Mouse (Mus musculus): ENCODE data around the gene Ss18l1. TPM values are rescaled to one million over a fixed set of nuclear protein-coding genes. Genes with fewer than 3 reads are reported as not detected.

Gene Ss18l1
- total and polyA plus RNA-seq, 3 experiments: 2.0 to 3.0 (median 2.1) TPM

DNA sequence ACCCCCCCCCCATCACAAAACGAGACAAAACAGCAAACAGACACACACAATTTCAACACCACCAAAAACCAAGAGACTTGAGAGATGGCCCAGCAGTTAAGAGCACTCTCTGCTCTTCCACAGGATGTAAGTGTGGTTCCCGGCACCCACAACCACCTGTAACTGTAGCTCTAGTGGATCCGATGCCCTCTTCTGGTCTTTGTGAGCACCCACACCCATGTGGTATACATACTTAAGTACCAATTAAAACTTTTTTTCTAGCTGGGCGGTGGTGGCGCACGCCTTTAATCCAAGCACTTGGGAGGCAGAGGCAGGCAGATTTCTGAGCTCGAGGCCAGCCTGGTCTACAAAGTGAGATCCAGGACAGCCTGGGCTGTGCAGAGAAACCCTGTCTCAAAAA, 31.6 kb upstream of the Ss18l1 start:
- H3K9me3 ChIP-seq (replicated peaks; ENCODE audit: low read length): peaks cover 25% of the 10 kb centered on the region
- H3K27me3 ChIP-seq (replicated peaks): peaks cover 57% of the 10 kb centered on the region
- H3K36me3 ChIP-seq (replicated peaks in 1 of 2; ENCODE audit: control insufficient read depth in 1 of 2, insufficient read depth in 1 of 2, low read length in 1 of 2): no peaks in the 10 kb centered on the region
- TF ChIP-seq JUND (conservative IDR thresholded peaks at IDR 0.05; ENCODE audit: low read depth, low read length): no peak
- no peak for TF ChIP-seq PAX5 (IDR thresholded peaks at IDR 0.05; ENCODE audit: low read length)
- TF ChIP-seq SIN3A (IDR thresholded peaks at IDR 0.05; ENCODE audit: low read length): no peak
- TF ChIP-seq E2F4 (IDR thresholded peaks at IDR 0.05; ENCODE audit: insufficient replicate concordance, low read depth, low read length): no peak
- no peak for TF ChIP-seq ZC3H11A (IDR thresholded peaks at IDR 0.05; ENCODE audit: low read depth, low read length)
- no peak for TF ChIP-seq USF1 (IDR thresholded peaks at IDR 0.05; ENCODE audit: low read depth, low read length)
- TF ChIP-seq EP300 (IDR thresholded peaks at IDR 0.05; ENCODE audit: low read length): no peak
- no peak for TF ChIP-seq MAFK (IDR thresholded peaks at IDR 0.05; ENCODE audit: insufficient replicate concordance, low read length)
- no peak for TF ChIP-seq IRF4 (IDR thresholded peaks at IDR 0.05; ENCODE audit: low read depth, low read length)
- TF ChIP-seq CHD1 (IDR thresholded peaks at IDR 0.05; ENCODE audit: low read depth, low read length): no peak
- TF ChIP-seq ETS1 (conservative IDR thresholded peaks at IDR 0.05; ENCODE audit: low read depth, low read length): no peak
- TF ChIP-seq MAZ (IDR thresholded peaks at IDR 0.05; ENCODE audit: low read depth, low read length): no peak
- H3K4me3 ChIP-seq (replicated peaks in 1 of 3; ENCODE audit: low read depth in 2 of 3, low read length in 2 of 3, poor library complexity in 1 of 3): no peak overlapping the region
- H3K4me1 ChIP-seq (ENCODE audit: control insufficient read depth in 1 of 2, insufficient read depth in 2 of 2): no peaks in the 10 kb centered on the region
- no peak overlapping the region for H3K9ac ChIP-seq (ENCODE audit: insufficient read depth, low read depth)
- DNase-seq (ENCODE audit: extremely low read depth): no peak
- in situ Hi-C loops (cut with MboI; ENCODE audit: low pct_ligation_motif_present, low pct_unique_long_range_greater_than_20kb, low sequenced_read_pairs) (no loop called here), dilution Hi-C loops (cut with MboI; ENCODE audit: extremely low pct_ligation_motif_present, extremely low pct_unique_long_range_greater_than_20kb, low sequenced_read_pairs) (no loop called here)
- H3K27ac ChIP-seq (ENCODE audit: insufficient read depth, low read depth): no peak overlapping the region
- H3K4me2 ChIP-seq (ENCODE audit: insufficient read depth, low read depth, poor library complexity, severe bottlenecking): no peak overlapping the region
- H3K79me2 ChIP-seq (replicated peaks; ENCODE audit: control insufficient read depth, extremely low read depth, insufficient read depth, poor library complexity, severe bottlenecking): no peaks in the 10 kb centered on the region

DNA sequence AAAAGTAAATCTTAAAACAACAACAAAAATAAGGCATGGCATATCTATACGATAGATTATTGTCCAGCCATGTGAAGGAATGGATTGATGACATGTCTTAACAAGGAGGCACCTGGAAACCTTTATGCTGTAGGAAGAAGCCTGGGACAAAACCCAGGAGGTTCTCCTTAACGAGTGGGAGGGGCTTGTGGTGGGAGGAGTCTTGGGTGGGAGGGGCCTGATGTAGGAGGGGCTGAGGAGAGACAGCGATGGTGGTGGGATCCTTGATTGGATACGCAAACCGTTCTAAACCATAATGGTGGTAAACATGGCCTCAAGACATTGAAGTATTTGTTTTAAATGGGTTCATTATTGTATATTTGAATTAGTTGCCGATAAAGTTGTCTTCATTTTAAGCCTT, 30.9 kb upstream of the Ss18l1 start:
- dilution Hi-C loops (cut with MboI; ENCODE audit: extremely low pct_ligation_motif_present, extremely low pct_unique_long_range_greater_than_20kb, low sequenced_read_pairs): no loop called here
- H3K27ac ChIP-seq (ENCODE audit: insufficient read depth, low read depth): no peak overlapping the region
- no peak overlapping the region for H3K9ac ChIP-seq (ENCODE audit: insufficient read depth, low read depth)
- no peak for DNase-seq (ENCODE audit: extremely low read depth)
- H3K9me3 ChIP-seq (replicated peaks; ENCODE audit: low read length): peaks cover 25% of the 10 kb centered on the region
- no peak overlapping the region for H3K4me2 ChIP-seq (ENCODE audit: insufficient read depth, low read depth, poor library complexity, severe bottlenecking)
- in situ Hi-C loops (cut with MboI; ENCODE audit: low pct_ligation_motif_present, low pct_unique_long_range_greater_than_20kb, low sequenced_read_pairs): no loop called here
- peaks cover 54% of the 10 kb centered on the region for H3K27me3 ChIP-seq (replicated peaks)
- H3K79me2 ChIP-seq (replicated peaks; ENCODE audit: control insufficient read depth, extremely low read depth, insufficient read depth, poor library complexity, severe bottlenecking): no peaks in the 10 kb centered on the region
- no peaks in the 10 kb centered on the region for H3K36me3 ChIP-seq (replicated peaks in 1 of 2; ENCODE audit: control insufficient read depth in 1 of 2, insufficient read depth in 1 of 2, low read length in 1 of 2)
- H3K4me3 ChIP-seq (replicated peaks in 1 of 3; ENCODE audit: low read depth in 2 of 3, low read length in 2 of 3, poor library complexity in 1 of 3): no peak overlapping the region
- H3K4me1 ChIP-seq (ENCODE audit: control insufficient read depth in 1 of 2, insufficient read depth in 2 of 2): no peaks in the 10 kb centered on the region
- TF ChIP-seq PAX5 (IDR thresholded peaks at IDR 0.05; ENCODE audit: low read length) (no peak), CTCF (conservative IDR thresholded peaks at IDR 0.05 in 1 of 2, IDR thresholded peaks at IDR 0.05 in 1 of 2; ENCODE audit: low read depth in 2 of 2, low read length in 2 of 2) (no peak), CHD2 (IDR thresholded peaks at IDR 0.05; ENCODE audit: low read length) (no peak), USF2 (conservative IDR thresholded peaks at IDR 0.05; ENCODE audit: low read depth, low read length) (no peak), IRF4 (IDR thresholded peaks at IDR 0.05; ENCODE audit: low read depth, low read length) (no peak), ZKSCAN1 (IDR thresholded peaks at IDR 0.05; ENCODE audit: borderline replicate concordance, low read depth, low read length) (no peak), USF1 (IDR thresholded peaks at IDR 0.05; ENCODE audit: low read depth, low read length) (no peak), NELFE (IDR thresholded peaks at IDR 0.05; ENCODE audit: low read depth, low read length) (no peak), RCOR1 (conservative IDR thresholded peaks at IDR 0.05; ENCODE audit: low read depth, low read length) (no peak), EP300 (IDR thresholded peaks at IDR 0.05; ENCODE audit: low read length) (no peak), SIN3A (IDR thresholded peaks at IDR 0.05; ENCODE audit: low read length) (no peak), TBP (conservative IDR thresholded peaks at IDR 0.05; ENCODE audit: low read depth, low read length) (no peak), E2F4 (IDR thresholded peaks at IDR 0.05; ENCODE audit: insufficient replicate concordance, low read depth, low read length) (no peak), NRF1 (IDR thresholded peaks at IDR 0.05; ENCODE audit: low read depth, low read length) (no peak), ELF1 (IDR thresholded peaks at IDR 0.05; ENCODE audit: low read depth, low read length) (no peak), ZMIZ1 (IDR thresholded peaks at IDR 0.05; ENCODE audit: low read depth, low read length) (no peak)
